Mouse (Mus musculus): Measurements from ENCODE around the gene Arid5b. TPM values are rescaled to one million over a fixed set of nuclear protein-coding genes. Genes with fewer than 3 reads are reported as not detected.

Arid5b gene
- polyA plus RNA-seq, 1 experiment from 2014 or later, result 21.5 TPM

DNA sequence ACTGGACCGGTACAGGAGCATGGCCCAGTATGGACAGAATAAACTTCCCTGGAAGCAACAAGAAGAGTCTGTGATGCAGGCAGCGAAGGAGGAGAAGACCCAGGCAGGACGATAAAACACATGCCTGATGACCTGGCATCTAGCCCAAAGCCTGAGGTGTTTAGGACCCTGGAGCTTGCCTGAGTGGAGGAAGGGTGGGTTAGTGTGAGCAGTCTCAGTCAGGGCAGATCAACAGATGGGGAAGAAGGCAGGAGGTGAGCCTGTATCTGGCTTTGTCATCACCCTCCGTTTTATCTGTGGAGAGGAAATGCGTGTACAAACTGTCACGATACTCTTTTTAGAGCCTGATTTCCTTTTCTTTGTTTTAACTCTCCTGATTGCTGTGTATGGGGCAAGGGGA, 196.8 kb downstream of the Arid5b start:
- 66% methylated on average over 6 of the region's 6 CpGs for WGBS
- H3K9me3 ChIP-seq, result no peaks in the 10 kb centered on the region
- H3K27ac ChIP-seq (replicated peaks), result no peak overlapping the region
- H3K4me3 ChIP-seq, result no peak overlapping the region
- no peak for ATAC-seq (ENCODE audit: low read depth)
- H3K4me1 ChIP-seq (replicated peaks), result no peaks in the 10 kb centered on the region
- H3K4me2 ChIP-seq, result no peak overlapping the region
- H3K36me3 ChIP-seq, result no peaks in the 10 kb centered on the region
- no peak overlapping the region for H3K9ac ChIP-seq
- H3K27me3 ChIP-seq, result no peaks in the 10 kb centered on the region

DNA sequence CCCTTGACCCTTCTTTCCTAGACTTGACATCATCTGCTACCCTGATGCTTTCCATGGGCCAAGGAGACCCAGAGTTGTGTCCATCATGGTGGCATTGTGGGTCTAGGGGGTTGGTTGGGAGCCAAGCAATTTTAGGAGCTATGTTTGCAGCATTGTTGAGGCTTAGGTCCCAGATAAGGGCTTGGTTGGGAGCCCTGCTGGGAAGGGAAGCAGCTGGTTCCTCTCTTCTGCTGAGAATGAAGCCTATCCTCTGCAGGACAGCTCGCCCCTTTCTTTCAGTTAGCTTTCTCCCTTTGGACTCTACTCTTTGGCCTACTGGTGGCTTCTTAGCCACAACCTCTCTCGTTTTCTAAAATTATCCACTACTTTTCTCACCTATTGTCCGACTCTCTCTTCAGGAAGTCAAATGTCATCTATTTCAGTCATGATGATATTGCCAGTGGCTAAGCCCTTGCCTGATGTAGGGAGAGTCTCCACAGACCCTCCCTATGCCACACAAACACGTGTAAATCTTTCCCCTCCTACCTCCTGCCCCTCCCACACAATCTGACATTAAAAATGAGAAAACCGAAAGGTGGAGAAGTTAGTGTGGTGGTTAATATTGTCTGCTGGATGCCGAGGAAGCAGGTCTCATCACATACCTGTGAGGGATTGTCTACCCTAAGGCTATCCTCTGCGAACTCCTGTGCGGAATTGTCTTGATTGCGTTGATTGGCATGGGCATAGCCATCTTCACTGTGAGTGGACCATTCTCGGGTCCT, 198.4 kb downstream of the Arid5b start:
- Histone ChIP-seq H3K27ac (replicated peaks) (no peak overlapping the region), H3K9me3 (no peaks in the 10 kb centered on the region), H3K4me3 (no peak overlapping the region), H3K27me3 (no peaks in the 10 kb centered on the region), H3K4me2 (no peak overlapping the region), H3K36me3 (no peaks in the 10 kb centered on the region), H3K9ac (no peak overlapping the region), H3K4me1 (replicated peaks) (no peaks in the 10 kb centered on the region)
- 88% methylated on average over 10 of the region's 10 CpGs for WGBS
- ATAC-seq (ENCODE audit: low read depth), result no peak

DNA sequence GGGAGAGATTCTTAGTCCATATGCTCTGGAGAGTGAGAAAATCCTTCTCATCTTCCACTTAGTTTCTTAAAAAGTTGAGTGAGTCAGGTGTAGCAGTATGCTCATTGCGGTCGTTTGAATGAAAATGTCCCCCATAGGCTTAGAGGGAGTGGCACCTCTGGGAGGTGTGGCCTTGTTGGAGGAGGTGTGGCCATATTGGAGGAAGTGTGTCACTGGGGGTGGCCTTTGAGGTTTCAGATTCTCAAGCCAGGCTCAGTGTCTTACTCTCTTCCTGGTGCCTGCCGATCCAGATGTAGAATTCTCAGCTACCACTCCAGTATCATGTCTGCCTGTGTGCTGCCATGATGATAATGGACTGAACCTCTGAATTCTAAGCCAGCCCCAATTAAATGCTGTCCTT, 199.8 kb downstream of the Arid5b start:
- no peaks in the 10 kb centered on the region for H3K36me3 ChIP-seq
- ATAC-seq (ENCODE audit: low read depth), result no peak
- no peaks in the 10 kb centered on the region for H3K4me1 ChIP-seq (replicated peaks)
- H3K4me3 ChIP-seq, result no peak overlapping the region
- WGBS, result 96% methylated on average over 3 of the region's 3 CpGs
- H3K4me2 ChIP-seq, result no peak overlapping the region
- no peaks in the 10 kb centered on the region for H3K27me3 ChIP-seq
- no peak overlapping the region for H3K27ac ChIP-seq (replicated peaks)
- no peak overlapping the region for H3K9ac ChIP-seq
- no peaks in the 10 kb centered on the region for H3K9me3 ChIP-seq

DNA sequence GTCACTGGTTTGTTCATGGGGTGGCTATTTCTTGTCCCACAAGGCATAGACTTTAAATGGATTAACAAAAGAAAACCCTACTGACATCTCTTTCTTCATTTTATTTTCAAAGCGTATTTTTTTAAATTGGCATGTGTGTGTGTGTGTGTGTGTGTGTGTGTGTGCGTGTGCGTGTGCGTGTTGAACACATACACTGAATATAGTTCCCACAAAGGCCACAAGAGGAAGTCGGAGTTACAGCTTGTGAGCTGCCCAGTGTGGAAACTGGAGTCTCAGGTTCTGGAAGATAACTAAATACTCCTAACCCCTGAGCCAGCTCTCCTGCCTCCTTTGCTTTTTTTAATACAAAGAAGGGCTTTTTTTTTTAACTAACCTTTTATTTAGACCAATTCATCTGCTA, 203.4 kb downstream of the Arid5b start:
- Histone ChIP-seq H3K9ac (no peak overlapping the region), H3K9me3 (no peaks in the 10 kb centered on the region), H3K27ac (replicated peaks) (no peak overlapping the region), H3K36me3 (no peaks in the 10 kb centered on the region), H3K4me1 (replicated peaks) (no peaks in the 10 kb centered on the region), H3K4me3 (no peak overlapping the region), H3K27me3 (no peaks in the 10 kb centered on the region), H3K4me2 (no peak overlapping the region)
- WGBS, result 89% methylated on average over 5 of the region's 5 CpGs
- no peak for ATAC-seq (ENCODE audit: low read depth)

DNA sequence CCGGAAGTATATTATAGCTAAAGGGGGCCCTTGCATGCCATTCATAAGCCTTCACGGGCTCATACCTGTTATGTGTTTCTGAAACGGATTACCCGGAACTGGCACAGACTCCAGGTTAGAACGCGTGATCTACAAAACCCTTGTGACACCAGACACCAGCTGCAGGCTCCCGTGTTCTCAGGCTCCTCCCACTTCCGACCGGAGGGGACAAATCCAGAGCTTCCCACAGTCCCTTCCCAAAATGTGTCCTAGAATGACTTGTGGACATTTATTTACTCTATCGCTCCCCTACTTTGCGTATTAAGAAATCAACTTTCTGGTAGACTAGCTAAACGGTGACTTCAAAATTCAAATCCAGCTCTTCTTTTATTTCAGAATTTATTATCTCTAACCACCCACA, 204.2 kb downstream of the Arid5b start:
- H3K27ac ChIP-seq (replicated peaks), result no peak overlapping the region
- H3K4me1 ChIP-seq (replicated peaks), result no peaks in the 10 kb centered on the region
- no peaks in the 10 kb centered on the region for H3K27me3 ChIP-seq
- H3K4me2 ChIP-seq, result no peak overlapping the region
- no peak overlapping the region for H3K4me3 ChIP-seq
- H3K9me3 ChIP-seq, result no peaks in the 10 kb centered on the region
- no peaks in the 10 kb centered on the region for H3K36me3 ChIP-seq
- no peak for ATAC-seq (ENCODE audit: low read depth)
- 91% methylated on average over 12 of the region's 12 CpGs for WGBS
- no peak overlapping the region for H3K9ac ChIP-seq

DNA sequence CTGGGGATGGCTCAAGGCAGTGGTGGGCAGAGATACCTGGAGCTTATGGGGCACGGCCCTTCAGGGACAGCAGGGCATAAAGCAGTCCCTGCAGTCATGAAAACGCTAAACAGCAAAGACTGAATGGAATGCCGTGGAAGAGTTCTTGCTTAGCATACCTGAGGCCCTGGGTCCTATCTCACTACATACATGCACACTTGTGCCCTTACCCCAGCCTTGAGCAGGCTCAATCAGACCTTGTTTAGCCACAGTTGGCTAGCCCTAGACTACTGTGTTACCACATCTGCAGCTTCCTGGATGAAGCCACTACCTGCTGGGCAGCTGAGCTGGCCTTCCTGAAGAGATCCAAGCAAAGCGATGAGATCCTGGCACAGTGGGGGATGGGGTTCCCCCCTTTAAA, 205.9 kb downstream of the Arid5b start:
- no peak overlapping the region for H3K9ac ChIP-seq
- no peak overlapping the region for H3K4me2 ChIP-seq
- no peak overlapping the region for H3K27ac ChIP-seq (replicated peaks)
- H3K36me3 ChIP-seq, result no peaks in the 10 kb centered on the region
- WGBS, result 88% methylated on average over 4 of the region's 4 CpGs
- H3K4me1 ChIP-seq (replicated peaks), result no peaks in the 10 kb centered on the region
- H3K27me3 ChIP-seq, result no peaks in the 10 kb centered on the region
- no peak overlapping the region for H3K4me3 ChIP-seq
- no peak for ATAC-seq (ENCODE audit: low read depth)
- H3K9me3 ChIP-seq, result no peaks in the 10 kb centered on the region

DNA sequence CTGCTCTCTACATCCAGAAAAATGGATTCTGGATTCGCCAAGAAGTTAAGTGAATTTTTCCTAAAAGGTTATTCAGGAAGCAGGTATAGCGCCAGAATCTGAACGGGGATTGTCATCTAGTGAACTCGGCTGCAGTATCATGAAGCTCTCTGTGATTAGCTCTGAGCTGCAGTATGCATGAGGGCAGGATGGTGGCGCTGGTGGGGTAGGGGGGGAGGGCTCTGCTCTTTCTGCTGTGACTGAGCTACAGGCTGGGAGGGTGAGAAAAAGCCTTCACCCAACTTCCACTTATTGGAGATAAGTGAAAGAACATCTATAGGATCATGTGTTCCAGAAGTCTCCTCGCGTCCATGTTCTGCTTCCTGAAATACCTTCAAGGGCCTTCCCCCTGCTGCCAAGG, 207.5 kb downstream of the Arid5b start:
- Histone ChIP-seq H3K9ac (no peak overlapping the region), H3K27me3 (no peaks in the 10 kb centered on the region), H3K27ac (replicated peaks) (no peak overlapping the region), H3K4me3 (no peak overlapping the region), H3K9me3 (no peaks in the 10 kb centered on the region), H3K36me3 (no peaks in the 10 kb centered on the region), H3K4me1 (replicated peaks) (no peaks in the 10 kb centered on the region), H3K4me2 (no peak overlapping the region)
- 83% methylated on average over 7 of the region's 7 CpGs for WGBS
- ATAC-seq (ENCODE audit: low read depth), result no peak

DNA sequence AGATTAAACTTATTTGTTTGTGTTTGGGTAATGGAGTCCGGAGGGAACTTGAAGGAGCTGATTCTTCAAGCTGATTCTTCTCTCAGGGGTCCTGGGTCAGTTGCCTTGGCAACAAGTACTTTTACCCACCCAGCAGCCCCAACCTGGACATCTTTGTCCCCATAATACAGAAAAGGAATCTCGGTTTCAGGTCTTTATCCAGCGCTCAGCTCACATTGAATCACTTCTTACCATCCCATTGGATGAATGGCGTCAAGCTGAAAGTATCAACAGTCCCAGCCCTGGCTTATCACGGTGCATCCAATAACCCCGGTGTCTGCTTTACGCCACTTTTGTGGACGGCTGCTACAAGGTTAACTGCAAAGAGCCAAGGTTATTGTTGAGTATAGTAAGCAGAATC, 210.1 kb downstream of the Arid5b start:
- Histone ChIP-seq H3K9me3 (no peaks in the 10 kb centered on the region), H3K27ac (replicated peaks) (no peak overlapping the region), H3K4me2 (no peak overlapping the region), H3K4me1 (replicated peaks) (peaks cover 15% of the 10 kb centered on the region), H3K9ac (no peak overlapping the region), H3K27me3 (no peaks in the 10 kb centered on the region), H3K4me3 (no peak overlapping the region), H3K36me3 (no peaks in the 10 kb centered on the region)
- WGBS, result 85% methylated on average over 8 of the region's 8 CpGs
- ATAC-seq (ENCODE audit: low read depth), result no peak

DNA sequence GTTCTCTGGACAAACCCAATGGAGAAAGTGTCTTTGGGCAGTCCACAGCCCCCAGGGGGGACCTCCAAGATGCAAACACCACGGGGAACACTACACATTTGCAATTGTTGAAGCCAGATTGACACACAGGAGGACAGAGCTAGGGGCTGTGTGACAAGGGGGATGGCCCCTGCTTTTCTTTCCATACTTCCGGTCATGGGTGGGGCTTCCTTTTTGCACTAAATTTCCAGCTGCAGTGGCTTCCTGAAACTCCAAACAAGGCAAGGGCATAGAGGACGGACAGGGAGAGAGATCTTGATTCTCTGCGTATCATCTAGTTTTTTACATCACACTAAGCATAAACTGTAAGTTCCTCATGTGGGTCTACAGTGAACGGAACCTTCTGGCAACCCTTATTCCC, 210.6 kb downstream of the Arid5b start:
- Histone ChIP-seq H3K9ac (no peak overlapping the region), H3K4me2 (no peak overlapping the region), H3K4me3 (no peak overlapping the region), H3K27me3 (no peaks in the 10 kb centered on the region), H3K9me3 (no peaks in the 10 kb centered on the region), H3K36me3 (no peaks in the 10 kb centered on the region), H3K27ac (replicated peaks) (no peak overlapping the region), H3K4me1 (replicated peaks) (peaks cover 15% of the 10 kb centered on the region)
- 79% methylated on average over 5 of the region's 5 CpGs for WGBS
- no peak for ATAC-seq (ENCODE audit: low read depth)

DNA sequence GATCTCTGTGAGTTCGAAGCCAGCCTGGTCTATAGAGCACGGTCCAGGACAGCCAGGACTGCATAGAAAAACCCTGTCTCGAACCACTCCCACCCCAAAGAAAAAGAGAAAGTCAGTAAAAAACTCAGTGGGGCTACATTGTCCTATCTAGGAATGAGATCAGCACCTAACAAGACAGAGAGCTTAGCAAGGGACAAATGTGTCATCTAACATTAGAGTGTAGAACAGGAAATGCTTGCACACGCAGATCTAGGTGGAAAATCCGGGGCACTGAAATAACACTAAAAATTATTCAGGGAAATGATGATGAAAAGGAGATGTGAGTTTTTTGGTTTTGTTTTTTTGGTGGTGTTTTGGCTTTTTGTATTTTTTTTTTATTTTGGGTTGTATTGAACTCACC, 212.4 kb downstream of the Arid5b start:
- H3K9ac ChIP-seq, result no peak overlapping the region
- H3K4me3 ChIP-seq, result no peak overlapping the region
- H3K4me2 ChIP-seq, result no peak overlapping the region
- no peak overlapping the region for H3K27ac ChIP-seq (replicated peaks)
- no peaks in the 10 kb centered on the region for H3K27me3 ChIP-seq
- peaks cover 22% of the 10 kb centered on the region for H3K4me1 ChIP-seq (replicated peaks)
- no peaks in the 10 kb centered on the region for H3K9me3 ChIP-seq
- 89% methylated on average over 5 of the region's 5 CpGs for WGBS
- no peaks in the 10 kb centered on the region for H3K36me3 ChIP-seq
- ATAC-seq (ENCODE audit: low read depth), result no peak

DNA sequence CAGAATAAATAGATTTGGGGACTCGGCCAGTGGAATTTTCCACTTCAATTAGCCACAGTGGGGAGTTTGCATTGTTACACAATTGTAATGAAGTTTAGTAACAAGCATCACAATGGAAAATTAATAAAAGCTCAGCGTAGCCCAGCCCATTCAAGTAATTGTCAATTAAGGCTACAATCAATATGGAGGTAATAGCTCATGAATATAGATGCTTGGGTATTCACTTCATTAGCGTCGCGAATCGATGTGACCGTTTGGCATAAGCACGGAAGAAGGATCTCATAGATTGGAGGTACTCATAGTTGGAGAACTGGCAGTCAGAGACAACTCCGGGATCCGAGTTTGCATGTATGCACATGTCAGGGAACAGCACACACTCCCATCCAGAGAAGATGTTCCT, 214.0 kb downstream of the Arid5b start:
- H3K27ac ChIP-seq (replicated peaks), result no peak overlapping the region
- 27% methylated on average over 10 of the region's 10 CpGs for WGBS

DNA sequence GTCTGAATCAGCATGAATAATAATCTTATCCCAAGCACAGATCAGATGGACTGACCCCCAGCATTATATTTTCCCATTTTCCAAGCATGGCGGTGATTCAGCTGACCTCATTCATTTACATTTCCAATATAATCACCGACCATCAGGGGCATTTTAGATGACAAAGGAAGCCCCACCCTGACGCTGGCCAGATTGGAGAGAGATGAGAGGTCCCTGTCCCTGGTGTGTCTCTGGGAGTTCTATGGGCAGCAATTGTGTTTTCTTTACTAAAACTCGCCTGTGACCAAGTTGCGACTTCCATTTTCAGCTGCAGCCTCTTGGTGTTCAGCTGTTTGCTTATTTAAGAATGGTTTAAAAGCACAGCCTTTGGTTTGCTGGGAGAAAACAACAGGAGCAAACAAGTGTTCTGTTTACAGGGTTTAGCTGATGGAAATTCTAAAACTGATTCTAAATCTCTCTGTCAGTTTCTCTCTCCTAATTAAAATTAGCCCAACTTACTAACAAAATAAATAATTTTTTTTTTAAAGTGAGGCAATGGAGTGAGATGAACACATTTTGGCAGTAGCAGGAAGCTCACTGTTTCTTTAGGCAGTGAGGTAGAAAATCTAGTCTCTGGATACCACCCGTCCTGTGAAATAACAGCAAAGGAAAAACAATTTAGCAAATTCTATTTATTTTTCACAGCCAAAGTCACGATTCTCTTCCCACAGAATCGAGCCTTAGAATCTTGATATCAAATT, 214.6 kb downstream of the Arid5b start:
- H3K4me2 ChIP-seq, result peak overlapping the region; percentile 11; the same call in 1 of the 2 replicates
- no peaks in the 10 kb centered on the region for H3K36me3 ChIP-seq
- no peaks in the 10 kb centered on the region for H3K27me3 ChIP-seq
- no peak overlapping the region for H3K9ac ChIP-seq
- no peak for ATAC-seq (ENCODE audit: low read depth)
- H3K4me1 ChIP-seq (replicated peaks), result peaks cover 32% of the 10 kb centered on the region
- no peak overlapping the region for H3K4me3 ChIP-seq
- H3K27ac ChIP-seq (replicated peaks), result no peak overlapping the region; the same call in 1 of the 2 replicates
- H3K9me3 ChIP-seq, result no peaks in the 10 kb centered on the region
- WGBS, result 25% methylated on average over 8 of the region's 8 CpGs

More for the DNA sequence above, 214.0 kb downstream of the Arid5b start:
- Histone ChIP-seq H3K4me2 (0 out of 2 replicates have a peak overlapping the region, but pooled peaks have one; percentile 11), H3K27me3 (no peaks in the 10 kb centered on the region), H3K4me3 (no peak overlapping the region), H3K9me3 (no peaks in the 10 kb centered on the region), H3K4me1 (replicated peaks) (peaks cover 32% of the 10 kb centered on the region), H3K9ac (no peak overlapping the region), H3K36me3 (no peaks in the 10 kb centered on the region)
- no peak for ATAC-seq (ENCODE audit: low read depth)

Data from neural tube, embryonic 13.5 days (tissue).